Mouse (Mus musculus): ENCODE measurements around the gene Wwc2. TPM values are rescaled to one million over a fixed set of nuclear protein-coding genes. Genes with fewer than 3 reads are reported as not detected.

Wwc2 gene
- polyA plus RNA-seq (2012; rRNA removed) = 3.6 and 3.8 TPM in 2 replicates

GRCm38 (mm10) chr8:47990911-47991820 is at the start of gene Wwc2:
Wwc2 (minus strand) TSS chr8:47990924.

GRCm38 (mm10) chr8:47824182-47824581 is 166.5 kb downstream of the Wwc2 start, which contains the start of gene Cldn22:
Cldn22 (plus strand) TSS chr8:47824482.

GRCm38 (mm10) chr8:47821843-47822242 is 168.9 kb downstream of the Wwc2 start, which contains the start of gene Cldn24:
Cldn24 (plus strand) TSS chr8:47822143.

Other genes with a start within 250 kb of the Wwc2 start
- not detected in 2 replicates for gene Cldn24, start 168.8 kb downstream of the Wwc2 start, polyA plus RNA-seq (2012; rRNA removed)
- gene Cldn22, start 166.4 kb downstream of the Wwc2 start, polyA plus RNA-seq (2012; rRNA removed) = 1.1 and 1.7 TPM in 2 replicates
- gene Dctd, start 108.2 kb upstream of the Wwc2 start, polyA plus RNA-seq (2012; rRNA removed) = 1.3 and 1.5 TPM in 2 replicates

Measured in stomach, adult 2 months (tissue).